Mouse (Mus musculus): ENCODE measurements around the gene Elp5. TPM values are rescaled to one million over a fixed set of nuclear protein-coding genes. Genes with fewer than 3 reads are reported as not detected.
"Not testable (repeated sequence)": the region's sequence is repeated elsewhere in the genome, so short reads cannot be mapped to it uniquely, and the experiment has no call there.

Gene Elp5
- total RNA-seq, 2 experiments from 2014 or later: 62.7 to 81.3 TPM

DNA sequence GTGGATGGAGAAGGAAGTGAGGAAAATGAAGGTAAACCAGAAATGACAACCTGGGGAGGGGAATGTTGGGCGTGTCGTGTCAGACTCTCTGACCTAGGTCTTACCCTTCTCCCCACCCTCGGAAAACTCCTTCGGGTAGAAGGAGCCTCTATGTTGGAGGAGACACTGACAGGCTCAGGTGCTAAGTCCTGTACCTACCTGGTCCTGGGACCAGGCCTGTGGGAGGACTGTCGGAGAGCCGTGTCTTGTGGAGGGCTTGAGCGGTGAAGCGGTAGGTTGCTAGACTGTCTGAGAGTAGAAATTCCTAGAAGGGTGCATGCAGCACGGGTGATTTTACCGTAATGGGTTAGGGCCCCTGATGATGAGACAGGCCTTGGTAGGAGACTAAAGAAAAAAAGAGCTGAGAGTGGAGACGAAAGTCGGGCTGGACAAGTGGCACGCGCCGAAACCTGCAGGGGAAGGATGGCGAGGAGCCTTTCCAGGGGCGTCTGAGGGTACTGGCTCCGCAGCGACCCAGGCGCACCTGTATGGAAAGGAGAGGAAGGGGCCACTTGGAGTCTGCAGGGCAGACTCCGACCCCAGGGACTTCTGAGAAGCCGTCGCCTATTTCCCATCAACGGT, 17.6 kb downstream of the Elp5 start, which contains the start of gene Cldn7:
Cldn7 (plus strand) TSS at position 130 of the 621 bp plus-strand sequence.
- DNase-seq (ENCODE audit: low spot score in 2 of 2): no peak

DNA sequence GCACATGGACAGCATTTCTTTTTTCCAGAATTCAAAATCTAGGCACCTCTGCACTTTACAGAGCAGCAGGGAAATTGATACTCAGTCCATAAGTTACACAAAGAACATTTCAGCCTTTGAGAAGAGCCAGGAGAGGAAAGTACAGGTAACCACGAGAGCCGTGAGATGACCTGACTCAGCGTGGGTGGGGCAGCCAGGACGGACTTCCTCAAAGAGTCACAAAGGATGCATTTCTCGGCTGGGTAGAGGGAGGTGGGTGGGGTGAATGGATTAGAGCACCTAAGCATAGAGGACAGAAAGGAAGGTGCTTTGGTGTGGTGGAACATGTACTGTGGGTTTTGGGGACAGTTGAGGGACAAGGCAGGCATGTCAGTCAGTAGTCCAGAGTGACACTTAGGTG, 20.5 kb downstream of the Elp5 start:
- no peak for DNase-seq (ENCODE audit: low spot score in 2 of 2)

DNA sequence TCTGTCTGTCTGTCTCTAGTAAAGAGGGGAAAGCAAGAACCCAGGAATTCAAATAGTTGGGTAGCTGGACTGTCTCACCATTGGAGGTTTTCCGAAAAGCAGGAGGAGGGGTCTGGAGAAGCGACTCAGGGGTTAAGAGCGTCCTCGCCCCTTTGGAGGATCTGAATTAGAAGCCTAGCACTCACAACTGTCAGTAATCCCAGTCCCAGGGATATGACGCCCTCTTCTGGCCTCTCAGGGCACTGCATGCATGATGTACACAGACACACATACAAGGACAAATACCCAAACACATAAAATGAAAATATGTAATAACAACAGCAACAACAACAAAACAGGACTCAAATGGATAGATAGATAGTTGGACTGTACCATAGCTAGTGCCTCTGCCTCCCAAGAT, 21.7 kb downstream of the Elp5 start:
- DNase-seq (ENCODE audit: low spot score in 2 of 2): no peak

DNA sequence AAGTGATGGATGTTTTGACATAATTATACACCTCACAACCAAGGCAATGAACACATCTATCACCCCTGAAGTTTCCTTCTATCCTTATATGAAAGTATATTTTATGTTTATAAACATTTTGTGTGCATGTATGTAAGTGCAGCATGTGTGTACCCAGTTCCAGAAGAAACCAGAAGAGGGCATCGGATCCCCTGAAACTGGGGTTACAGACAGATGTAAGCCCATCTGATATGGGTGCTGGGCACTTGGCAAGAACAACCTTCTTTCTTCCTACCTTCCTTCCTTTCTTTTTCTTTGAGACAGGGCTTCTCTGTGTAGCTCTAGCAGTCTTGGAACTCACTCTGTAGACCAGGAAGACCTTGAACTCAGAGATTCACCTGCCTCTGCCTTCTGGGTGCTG, 26.1 kb downstream of the Elp5 start:
- no peak for DNase-seq (ENCODE audit: low spot score in 2 of 2)

DNA sequence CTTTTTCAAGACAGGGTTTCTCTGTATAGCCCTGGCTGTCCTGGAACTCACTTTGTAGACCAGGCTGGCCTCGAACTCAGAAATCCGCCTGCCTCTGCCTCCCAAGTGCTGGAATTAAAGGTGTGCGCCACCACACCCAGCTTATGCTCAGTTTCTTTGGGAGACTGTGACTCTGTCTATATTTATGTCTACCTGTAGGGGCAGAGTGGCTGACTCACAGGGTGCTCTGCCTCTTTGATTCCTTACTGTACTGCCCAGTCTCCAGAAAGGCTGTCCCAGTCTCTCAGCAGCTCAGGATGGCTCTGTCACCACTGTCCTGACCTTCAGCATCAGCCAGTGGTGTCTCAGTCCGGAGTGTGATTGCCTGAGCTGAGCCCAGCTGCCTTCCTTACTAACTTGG, 26.7 kb downstream of the Elp5 start:
- DNase-seq (ENCODE audit: low spot score in 2 of 2): not testable (repeated sequence)

DNA sequence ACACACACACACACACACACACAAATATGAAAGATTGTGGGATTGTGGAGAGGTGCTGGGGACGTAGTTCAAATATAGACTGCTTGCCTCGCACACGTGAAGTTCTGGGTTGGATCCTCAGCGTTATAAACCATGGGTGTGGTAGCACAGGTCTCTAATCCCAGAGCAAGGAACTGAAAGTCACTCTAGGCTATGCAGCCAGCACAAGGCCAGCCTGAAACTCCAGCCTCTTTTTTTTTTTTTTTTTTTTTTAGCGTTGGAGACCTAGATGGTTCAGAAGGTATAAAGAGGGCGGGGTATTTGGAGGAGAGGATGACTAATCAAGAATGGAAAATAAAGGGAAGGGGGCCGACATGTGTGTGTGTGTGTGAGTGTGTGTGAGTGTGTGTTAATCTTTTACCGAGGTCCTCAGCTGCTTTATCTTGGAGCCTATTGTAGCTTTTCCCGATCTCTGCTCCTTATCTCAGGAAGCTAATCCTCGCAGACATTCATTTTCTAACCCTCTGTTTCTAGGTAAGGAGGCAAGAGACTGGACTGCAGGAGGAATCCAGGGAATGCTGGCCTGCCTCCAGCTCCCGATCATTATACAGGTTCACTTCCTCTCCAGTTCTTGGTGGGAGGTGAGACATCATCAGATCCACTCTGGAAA, 28.9 kb downstream of the Elp5 start:
- DNase-seq (ENCODE audit: low spot score in 2 of 2): no peak

DNA sequence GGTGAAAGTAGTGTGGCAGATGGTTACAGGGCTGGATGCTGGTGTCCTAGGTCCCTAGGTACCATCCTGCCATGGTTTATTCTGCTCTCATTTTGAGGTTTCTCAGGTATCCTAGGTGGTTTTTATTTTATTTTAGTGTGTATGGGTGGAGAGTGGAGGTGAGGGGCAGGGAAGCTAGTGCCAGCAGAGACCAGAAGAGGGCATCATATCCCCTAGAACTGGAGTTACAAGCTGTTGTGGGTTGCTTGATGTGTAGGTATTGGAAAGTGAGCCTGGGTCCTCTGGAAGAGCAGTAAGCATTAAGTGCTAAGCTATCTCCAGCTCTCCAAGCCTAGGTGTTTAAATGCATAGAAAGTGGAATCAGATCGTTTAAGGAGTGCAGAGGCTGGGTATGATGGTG, 30.0 kb downstream of the Elp5 start:
- no peak for DNase-seq (ENCODE audit: low spot score in 2 of 2)

DNA sequence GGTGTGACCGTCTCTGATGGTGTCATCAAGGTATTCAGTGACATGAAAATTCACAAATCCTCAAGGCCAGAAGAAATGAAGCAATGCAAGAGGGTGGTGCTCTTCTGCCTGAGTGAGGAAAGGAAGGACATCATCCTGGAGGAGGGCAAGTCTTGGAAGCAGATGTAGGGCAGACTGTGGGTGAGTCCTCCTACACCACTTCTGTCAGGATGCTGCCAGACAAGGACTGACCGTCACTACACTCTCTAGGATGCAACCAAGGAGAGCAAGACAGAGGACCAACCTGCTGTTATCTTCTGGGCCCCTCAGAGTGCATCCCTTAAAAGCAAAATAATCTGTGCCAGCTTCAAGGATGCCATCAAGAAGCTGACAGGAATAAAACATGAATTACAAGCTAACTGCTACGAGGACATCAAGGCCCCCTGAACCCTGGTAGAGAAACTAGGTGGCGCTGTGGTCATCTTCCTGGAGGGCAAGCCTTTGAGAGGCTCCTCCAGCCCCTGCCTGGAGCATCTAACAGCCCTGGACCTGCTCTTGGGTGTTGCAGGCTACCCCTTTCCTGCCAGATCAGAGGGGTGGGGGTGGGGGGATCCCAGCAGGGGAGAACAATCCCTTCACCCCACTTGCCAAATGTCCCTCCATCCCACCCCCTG, 31.4 kb downstream of the Elp5 start:
- no peak for DNase-seq (ENCODE audit: low spot score in 2 of 2)

DNA sequence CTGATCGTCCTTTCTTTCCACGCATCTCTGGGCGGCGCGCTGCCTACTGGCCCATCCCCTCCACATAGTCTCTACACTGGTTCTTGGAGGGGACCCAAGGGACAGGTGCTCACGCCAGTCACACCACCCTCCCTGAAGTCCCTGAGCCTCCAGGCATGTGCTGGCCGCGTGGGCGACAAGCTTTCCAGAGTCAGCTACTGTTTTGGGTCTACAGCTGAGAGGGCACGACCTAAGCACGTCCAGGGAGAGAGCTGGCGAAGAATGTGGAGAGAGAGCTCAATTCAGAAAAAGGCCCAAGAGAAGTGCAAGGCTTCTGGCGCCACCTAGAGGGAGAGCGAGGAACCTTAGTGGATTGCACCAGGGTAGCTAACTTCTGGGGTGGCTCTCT, 33.6 kb downstream of the Elp5 start:
- DNase-seq (ENCODE audit: low spot score in 2 of 2): peak; percentile 84 to 88

DNA sequence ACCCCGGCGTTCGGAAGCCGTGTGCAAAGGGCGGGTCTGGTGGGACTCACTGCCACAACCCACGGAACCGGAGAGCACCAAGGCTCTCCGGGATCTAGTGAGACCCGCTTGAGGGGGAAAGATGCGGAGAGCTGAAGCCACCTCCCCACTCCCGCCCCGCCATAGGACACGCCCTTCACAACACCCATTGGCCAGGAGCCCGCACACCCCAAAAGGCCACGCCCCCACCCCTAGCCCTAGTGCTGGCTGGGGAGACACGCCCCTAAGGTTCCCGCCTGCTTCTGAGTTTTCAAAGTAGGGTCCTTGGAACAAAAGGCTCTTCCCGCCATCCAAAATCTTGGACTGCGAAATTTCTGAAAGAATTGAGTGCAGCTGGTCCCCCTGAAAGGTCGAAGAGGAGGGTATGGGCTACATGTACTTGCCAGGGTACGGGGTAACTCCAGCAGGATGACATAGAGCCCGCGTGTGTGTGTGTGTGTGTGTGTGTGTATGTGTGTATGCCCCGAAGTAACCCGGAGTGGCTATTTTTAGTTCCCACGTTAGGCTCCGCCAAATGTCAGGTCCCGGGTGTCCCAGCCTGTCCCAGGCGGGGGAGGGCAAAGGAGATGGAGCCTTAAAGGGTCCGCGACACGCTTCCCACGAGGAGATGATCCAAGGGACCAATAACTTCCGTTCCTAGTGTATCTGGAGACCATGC, 34.1 kb downstream of the Elp5 start, which contains the start of gene Slc2a4:
Slc2a4 (minus strand) TSS at position 123 of the 697 bp plus-strand sequence.
- peak; percentile 84 to 87 for DNase-seq (ENCODE audit: low spot score in 2 of 2)

DNA sequence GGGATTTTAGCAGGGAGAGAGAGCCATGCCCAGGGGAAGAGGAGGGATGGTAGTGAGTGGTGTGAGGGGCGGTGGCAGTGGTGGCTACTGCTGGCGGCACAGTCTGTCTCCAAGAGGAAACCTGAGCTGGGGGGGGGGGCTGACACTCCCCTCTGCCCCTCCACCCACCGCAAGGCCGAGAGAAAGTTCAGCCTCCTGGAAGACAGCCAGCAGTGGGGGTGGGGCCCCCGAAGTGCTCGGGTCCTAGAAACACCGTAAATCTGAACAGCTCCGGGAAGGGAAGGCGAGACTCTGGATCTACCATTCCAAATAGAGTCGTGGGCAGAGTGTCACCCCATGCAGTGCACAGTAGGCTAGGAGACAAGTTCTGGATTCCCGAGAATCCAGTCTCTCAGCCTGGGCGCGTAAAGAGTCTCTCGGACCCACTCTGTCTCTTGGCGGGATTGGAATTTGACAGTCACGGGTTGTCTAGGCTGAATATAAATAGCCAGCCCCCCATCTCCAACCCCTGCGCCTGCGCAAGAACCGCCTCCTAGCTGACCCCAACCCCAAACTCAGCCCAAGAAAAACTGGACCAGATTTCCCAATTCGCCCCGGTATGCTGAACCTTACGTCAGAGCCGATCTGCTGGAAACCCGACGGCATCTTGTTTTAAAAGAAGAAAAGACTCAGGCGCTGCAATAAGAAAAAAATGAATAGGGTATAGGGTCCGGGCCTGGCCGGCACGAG, 34.8 kb downstream of the Elp5 start:
- DNase-seq (ENCODE audit: low spot score in 2 of 2): peak; percentile 43 to 61

DNA sequence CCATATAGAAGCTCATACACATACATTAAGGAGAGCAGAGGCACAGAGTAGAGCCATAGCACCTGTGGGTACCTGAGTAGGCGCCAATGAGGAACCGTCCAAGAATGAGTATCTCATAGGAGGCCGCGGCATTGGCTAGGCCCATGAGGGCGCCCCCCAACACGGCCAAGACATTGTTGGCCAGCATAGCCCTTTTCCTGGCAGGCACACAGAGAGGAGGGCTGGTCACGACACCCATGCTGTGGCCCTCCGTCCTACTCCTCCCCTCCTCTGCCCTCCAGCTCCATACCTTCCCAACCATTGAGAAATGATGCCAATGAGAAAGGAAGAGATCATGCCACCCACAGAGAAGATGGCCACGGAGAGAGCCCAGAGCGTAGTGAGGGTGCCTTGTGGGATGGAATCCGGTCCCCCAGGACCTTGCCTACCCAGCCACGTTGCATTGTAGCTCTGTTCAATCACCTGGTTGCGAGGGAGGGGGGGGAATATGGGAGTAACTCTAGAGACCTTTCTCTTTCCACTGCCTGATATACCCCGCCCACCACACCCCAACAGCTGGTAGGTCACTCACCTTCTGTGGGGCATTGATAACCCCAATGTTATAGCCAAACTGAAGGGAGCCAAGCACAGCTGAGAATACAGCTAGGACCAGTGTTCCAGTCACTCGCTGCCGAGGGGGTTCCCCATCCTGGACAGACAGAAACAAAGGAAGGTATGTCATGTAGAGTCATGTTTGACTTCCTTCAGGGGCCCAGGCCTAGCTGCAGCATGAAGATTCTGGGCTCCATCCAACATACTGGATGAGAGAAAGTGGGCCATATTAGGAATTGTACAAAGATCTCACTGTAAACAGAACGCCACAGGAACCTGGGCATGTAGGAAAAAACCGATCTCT, 36.1 kb downstream of the Elp5 start:
- no peak for DNase-seq (ENCODE audit: low spot score in 2 of 2)

DNA sequence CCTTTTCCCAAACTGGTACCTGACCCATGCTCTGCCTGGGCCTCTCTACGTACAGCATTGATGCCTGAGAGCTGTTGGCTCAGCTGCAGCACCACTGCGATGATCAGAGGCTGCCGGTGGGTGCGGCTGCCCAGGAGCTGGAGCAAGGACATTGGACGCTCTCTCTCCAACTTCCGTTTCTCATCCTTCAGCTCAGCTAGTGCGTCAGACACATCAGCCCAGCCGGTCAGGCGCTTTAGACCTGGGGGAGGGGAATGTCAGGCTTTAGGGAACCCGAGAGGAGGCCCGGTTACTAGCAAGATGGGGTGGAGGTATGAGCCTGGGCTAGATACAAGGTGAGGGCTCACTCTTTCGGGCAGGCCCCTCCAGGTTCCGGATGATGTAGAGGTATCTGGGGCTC, 37.1 kb downstream of the Elp5 start:
- DNase-seq (ENCODE audit: low spot score in 2 of 2): no peak

DNA sequence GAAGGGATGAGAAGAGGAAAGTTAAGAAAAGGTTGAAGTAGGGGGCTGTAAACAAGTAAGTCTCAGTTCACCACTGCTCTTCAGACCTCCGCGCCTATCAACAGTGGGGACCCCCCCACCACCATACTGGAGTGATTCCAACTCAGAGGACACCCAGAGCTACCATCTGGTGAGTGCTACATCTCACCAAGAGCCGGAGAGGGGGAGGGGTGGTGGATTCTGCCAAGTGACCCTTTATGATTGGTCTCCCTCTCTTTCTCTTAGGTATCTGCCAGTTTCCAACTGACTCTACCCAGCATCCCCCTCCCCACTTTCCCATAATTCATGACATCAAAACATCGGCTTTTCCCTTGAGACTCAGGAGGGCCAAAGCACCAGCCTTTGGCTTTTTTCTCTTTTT, 41.4 kb downstream of the Elp5 start:
- no peak for DNase-seq (ENCODE audit: low spot score in 2 of 2)

DNA sequence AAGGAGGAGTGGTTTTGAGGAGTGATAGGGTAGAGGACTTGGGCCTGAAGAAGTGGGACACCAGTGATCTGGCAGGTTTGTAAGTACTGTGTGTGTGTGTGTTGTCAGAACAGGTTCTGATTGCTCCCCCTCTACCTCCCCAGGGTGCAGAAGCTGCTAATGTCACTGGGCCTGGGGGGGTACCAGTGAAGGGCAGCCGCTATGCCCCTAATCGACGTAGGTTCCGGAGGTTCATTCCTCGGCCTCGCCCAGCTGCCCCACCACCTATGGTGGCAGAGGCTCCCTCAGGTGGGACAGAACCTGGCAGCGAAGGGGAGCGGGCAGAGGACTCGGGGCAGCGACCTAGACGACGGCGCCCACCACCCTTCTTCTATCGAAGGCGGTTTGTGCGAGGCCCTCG, 42.6 kb downstream of the Elp5 start:
- no peak for DNase-seq (ENCODE audit: low spot score in 2 of 2)

DNA sequence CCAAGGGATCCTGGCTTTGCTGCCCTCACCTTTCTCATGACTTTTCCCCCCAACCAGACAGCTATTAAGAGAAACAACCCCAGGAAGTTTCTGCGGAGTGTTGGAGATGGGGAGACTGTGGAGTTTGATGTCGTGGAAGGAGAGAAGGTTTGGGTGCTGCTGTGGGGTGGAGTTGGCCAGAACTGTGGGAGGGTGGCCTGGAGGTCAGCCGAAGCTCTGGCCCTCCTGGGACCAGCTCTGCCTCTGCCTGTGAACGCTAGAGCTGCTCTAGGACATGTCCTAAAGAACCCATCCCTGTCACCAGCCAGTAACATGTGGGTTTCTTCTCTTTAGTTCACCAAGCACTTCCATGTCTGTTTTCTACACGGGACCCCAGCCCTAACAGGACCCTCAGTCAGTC, 43.1 kb downstream of the Elp5 start:
- no peak for DNase-seq (ENCODE audit: low spot score in 2 of 2)

DNA sequence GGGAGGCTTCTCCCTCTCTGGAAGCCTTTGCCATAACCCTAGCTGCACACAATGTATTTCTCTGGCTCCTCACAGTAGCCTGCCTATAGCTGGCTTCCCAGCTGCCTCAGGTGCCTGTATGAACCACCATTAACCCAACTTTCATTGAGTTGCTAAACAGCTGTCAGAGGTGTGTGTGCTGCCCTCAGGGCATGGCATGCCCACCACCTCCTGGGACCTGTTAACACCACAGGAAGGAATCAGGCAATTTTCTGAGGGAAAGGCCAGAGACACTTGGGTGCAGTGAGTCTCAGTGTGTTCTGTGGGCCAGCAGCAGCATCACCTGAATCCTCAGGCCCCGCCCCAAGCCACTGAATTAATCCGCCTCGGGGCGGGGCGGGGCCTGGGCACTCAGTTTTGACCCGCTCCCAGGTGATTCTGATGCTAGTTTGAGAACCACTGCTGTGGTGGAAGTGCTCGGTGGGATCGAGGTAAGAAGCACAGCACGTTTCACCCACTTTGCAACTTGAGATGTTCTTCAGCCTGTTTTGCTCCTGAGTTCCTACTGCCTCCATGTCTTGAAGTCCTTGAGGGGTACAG, 43.8 kb downstream of the Elp5 start:
- no peak for DNase-seq (ENCODE audit: low spot score in 2 of 2)

DNA sequence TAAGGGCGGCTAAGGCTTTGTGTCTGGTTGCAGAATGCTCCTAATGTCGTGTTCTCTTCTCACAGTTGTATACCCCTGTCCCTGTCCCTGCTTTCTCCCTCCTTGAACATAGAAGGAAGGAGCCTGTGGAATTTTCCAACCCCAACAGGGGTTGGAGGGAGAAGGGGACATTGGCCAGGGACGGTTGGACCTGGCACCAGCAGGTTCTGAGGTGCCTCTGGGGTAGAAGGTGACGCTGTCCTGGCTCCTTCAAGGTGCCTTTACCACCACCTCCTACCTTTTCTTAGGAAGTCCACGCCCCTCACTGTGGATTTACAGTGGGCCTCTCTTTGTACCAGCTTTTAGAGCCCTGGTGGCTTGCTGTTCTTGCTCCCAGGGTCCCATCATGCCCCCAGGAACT, 44.5 kb downstream of the Elp5 start:
- no peak for DNase-seq (ENCODE audit: low spot score in 2 of 2)

DNA sequence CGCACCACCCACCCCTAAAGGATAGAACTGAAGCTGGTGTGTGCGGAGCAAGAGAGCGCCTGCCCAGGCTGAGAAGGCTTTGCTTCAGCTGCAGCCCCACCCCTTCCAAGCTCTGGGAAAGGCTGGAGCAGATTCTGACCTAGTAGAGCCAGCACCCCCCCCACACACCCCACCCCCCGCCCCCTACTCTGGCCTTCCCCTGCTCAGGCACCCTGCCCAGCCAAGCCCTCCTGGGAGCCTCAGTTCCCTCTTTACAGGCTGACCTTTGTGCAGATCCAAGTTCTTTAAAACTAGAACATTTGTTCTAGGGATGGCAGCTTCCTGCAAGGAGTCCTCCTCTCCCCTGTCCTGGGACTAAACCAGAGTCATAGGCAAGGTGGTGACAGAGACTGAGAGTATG, 44.9 kb downstream of the Elp5 start:
- DNase-seq (ENCODE audit: low spot score in 2 of 2): no peak
